Mouse (Mus musculus) kidney, adult 2 months (tissue): Measurements from ENCODE around the gene Cda. TPM values are rescaled to one million over a fixed set of nuclear protein-coding genes. Genes with fewer than 3 reads are reported as not detected.
A peak's percentile ranks its signal among the peaks of the same experiment; 100 is the strongest.

Experiments used
- DNase-seq: peaks from one replicate; pipeline ENCODE4 v3.0.0; 2021
- H3K27ac ChIP-seq: fragments of 200-500 bp; 2 replicates; pipeline ENCODE4 v1.5.1; 2012; ENCODE audit warnings: low read depth, low read length, control low read depth, inconsistent platforms; ENCODE audit not compliant: insufficient read depth
- H3K27me3 ChIP-seq: fragments of 200-500 bp; replicated peaks from 2 replicates; pipeline ENCODE4 v1.6.1; 2012; ENCODE audit warnings: mild to moderate bottlenecking, moderate library complexity, low read length, inconsistent platforms; ENCODE audit not compliant: control insufficient read depth, insufficient read depth
- H3K36me3 ChIP-seq: fragments of 200-500 bp; 2 replicates; pipeline ENCODE4 v1.6.1; 2012; ENCODE audit warnings: mild to moderate bottlenecking, moderate library complexity, low read length, inconsistent platforms; ENCODE audit not compliant: control insufficient read depth, insufficient read depth
- H3K4me1 ChIP-seq: fragments of 200-500 bp; 2 replicates; pipeline ENCODE4 v1.6.1; 2011; ENCODE audit warnings: low read length; ENCODE audit not compliant: control insufficient read depth, insufficient read depth
- H3K4me3 ChIP-seq: fragments of 200-500 bp; 2 replicates; pipeline ENCODE4 v1.5.1; 2011; ENCODE audit warnings: mild to moderate bottlenecking, low read depth, low read length, control low read depth; ENCODE audit not compliant: insufficient read depth
- CTCF ChIP-seq: fragments of 200-500 bp; conservative IDR thresholded peaks from 2 replicates; pipeline ENCODE4 v1.5.1; 2011; ENCODE audit warnings: low read depth, mild to moderate bottlenecking, control low read depth, low read length, moderate library complexity, mixed read lengths; ENCODE audit not compliant: insufficient read depth, insufficient read length
- POLR2A ChIP-seq: fragments of 200-500 bp; IDR thresholded peaks from one replicate; pipeline ENCODE4 v1.6.1; 2011; ENCODE audit warnings: low read depth, low read length, control low read depth
- WGBS: fragments of 180-500 bp; shearing (Covaris S2); methylation state at CpG from one replicate; pipeline ENCODE4 v1.1.7; 2018; 5-methylcytosine and 5-hydroxymethylcytosine counted together
- polyA plus RNA-seq: library from polyadenylated mRNA; depleted of rRNA; stranded (reverse); fragments of >200 nt; gene quantifications from 2 replicates; pipeline ENCODE4 v1.2.3, GENCODE M21; 2012

Cda gene
- polyA plus RNA-seq, 1 experiment, result 454 TPM

DNA sequence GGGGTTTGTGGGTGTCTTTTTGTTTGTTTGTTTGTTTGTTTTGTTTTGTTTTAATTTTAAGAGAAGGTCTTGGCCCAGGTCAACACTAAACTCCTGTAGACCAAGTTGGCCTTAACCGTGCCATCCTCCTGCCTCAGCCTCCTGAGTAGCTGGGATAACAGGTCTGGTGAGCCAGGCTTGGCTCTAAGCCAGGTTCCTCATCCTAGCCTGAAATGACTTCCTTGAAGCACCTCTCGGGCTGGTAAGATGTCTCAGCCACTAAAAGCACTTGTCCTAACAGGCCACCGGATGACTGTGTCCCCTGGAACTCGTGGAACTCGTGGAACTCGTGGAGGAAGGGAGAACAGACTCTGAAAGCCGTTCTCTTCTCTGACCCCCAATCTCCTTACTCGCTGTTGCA, 11.7 kb downstream of the Cda start:
- Histone ChIP-seq H3K27ac (no peak overlapping the region), H3K36me3 (no peaks in the 10 kb centered on the region), H3K4me3 (no peak overlapping the region), H3K27me3 (no peaks in the 10 kb centered on the region), H3K4me1 (peaks cover 12% of the 10 kb centered on the region; the same call in 1 of the 2 replicates)
- TF ChIP-seq CTCF, result no peak
- no peak for TF ChIP-seq POLR2A
- DNase-seq, result peak; percentile 42
- WGBS, result 79% methylated on average over 8 of the region's 8 CpGs

DNA sequence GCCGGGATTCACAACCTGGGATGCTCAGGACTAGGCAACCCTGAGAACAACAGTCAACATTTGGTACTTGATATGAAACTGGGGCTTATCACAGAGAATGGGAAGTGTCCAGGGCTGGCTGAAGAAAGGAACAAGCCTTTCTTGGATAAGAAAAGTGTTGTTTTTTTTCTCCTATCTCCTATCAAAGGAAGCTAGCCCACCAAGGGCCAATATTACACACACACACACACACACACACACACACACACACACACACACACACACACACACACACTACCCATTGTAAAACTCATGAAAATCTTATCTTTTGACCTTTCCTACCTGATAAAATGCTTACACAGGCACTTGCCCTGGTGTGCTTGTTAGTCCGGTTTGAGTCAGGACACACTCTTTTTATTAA, 12.3 kb downstream of the Cda start:
- 78% methylated on average over 2 of the region's 2 CpGs for WGBS
- TF ChIP-seq POLR2A (no peak), CTCF (no peak)
- H3K4me1 ChIP-seq, result peaks cover 12% of the 10 kb centered on the region; the same call in 1 of the 2 replicates
- no peak overlapping the region for H3K27ac ChIP-seq
- H3K4me3 ChIP-seq, result no peak overlapping the region
- H3K27me3 ChIP-seq, result no peaks in the 10 kb centered on the region
- no peaks in the 10 kb centered on the region for H3K36me3 ChIP-seq
- DNase-seq, result no peak

DNA sequence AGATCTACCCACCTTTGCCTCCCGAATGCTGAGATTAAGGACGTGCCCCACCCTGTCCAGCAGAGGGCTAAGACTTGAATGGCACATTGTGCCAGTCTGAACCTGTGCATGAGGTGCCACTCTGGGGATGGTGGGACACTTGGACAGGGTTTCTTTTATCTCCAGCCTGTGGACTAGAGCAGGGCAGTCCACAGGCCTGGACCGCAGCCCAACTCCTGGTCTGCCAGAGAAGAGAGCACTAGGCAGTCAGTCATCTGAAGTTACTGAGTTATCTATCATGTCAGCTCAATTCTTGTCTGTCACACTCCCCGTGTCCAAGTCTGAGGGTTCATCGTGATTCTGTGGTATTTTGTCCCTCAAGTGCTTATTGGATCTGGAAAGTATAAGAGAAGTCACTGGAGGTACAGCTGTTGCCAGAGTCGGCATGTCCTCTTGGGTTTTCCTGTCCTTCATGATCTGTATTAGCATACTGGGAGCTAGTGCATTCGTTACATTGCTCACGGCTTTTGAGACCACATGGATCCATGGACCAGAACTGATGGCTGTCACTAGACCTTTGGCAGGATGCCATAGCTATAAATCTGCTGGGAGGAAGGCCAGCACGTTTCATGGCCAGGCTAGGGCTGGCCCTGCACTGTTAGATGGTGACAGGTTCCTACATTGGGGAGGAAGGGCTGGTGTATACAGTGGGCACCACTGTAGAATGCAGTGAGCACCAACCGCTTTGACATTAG, 14.2 kb downstream of the Cda start:
- WGBS, result 39% methylated on average over 10 of the region's 10 CpGs
- no peak overlapping the region for H3K27ac ChIP-seq
- no peaks in the 10 kb centered on the region for H3K27me3 ChIP-seq
- no peak for TF ChIP-seq POLR2A
- TF ChIP-seq CTCF, result no peak
- H3K4me3 ChIP-seq, result no peak overlapping the region
- H3K4me1 ChIP-seq, result peaks cover 16% of the 10 kb centered on the region; the same call in 1 of the 2 replicates
- DNase-seq, result peak; percentile 82
- no peaks in the 10 kb centered on the region for H3K36me3 ChIP-seq

DNA sequence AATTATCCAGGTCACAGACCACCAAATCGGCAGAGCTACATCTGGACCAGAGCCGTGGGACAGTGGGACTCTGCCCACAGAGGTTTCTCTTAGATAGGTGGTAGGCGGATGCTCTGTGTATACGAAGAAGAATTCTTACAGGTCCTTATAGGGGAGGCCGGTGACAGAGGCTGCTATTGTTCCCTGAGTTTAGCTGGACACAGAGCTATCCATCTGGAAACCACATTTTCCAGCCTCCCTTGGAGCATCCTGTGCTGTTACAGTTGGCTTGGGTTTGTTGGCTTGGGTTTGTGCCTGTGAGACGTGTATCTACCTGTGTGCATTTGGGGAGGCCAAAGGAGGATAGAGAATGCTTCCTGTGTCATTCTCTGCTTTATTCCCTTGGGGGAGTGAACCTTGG, 15.1 kb downstream of the Cda start:
- TF ChIP-seq CTCF (no peak), POLR2A (no peak)
- DNase-seq, result no peak
- no peaks in the 10 kb centered on the region for H3K27me3 ChIP-seq
- H3K27ac ChIP-seq, result no peak overlapping the region
- peaks cover 25% of the 10 kb centered on the region; the same call in 1 of the 2 replicates for H3K4me1 ChIP-seq
- H3K36me3 ChIP-seq, result no peaks in the 10 kb centered on the region
- 94% methylated on average over 6 of the region's 6 CpGs for WGBS
- no peak overlapping the region for H3K4me3 ChIP-seq

DNA sequence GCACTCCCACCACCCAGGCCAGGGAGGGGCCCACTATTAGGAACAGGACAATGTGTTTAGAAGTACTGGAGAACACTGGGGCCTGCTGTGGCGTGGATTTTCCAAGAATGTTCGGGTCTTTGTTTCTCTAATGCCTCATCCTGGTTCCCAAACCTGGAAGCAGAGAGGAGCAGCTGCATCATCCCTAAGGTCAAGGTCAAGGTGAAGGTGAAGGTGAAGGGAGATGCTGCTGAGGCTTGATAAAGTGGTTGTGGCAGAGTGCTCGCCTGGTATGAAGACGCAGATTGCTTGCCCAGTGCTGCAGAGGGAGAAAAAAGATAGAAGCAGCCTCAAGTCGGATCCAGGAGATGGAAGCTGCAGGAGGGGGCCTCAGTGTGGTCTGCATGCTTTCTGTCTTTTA, 16.0 kb downstream of the Cda start:
- no peak for DNase-seq
- H3K27ac ChIP-seq, result no peak overlapping the region
- no peaks in the 10 kb centered on the region for H3K36me3 ChIP-seq
- H3K27me3 ChIP-seq, result no peaks in the 10 kb centered on the region
- peaks cover 28% of the 10 kb centered on the region; the same call in 1 of the 2 replicates for H3K4me1 ChIP-seq
- 95% methylated on average over 5 of the region's 5 CpGs for WGBS
- H3K4me3 ChIP-seq, result no peak overlapping the region
- no peak for TF ChIP-seq CTCF
- no peak for TF ChIP-seq POLR2A

DNA sequence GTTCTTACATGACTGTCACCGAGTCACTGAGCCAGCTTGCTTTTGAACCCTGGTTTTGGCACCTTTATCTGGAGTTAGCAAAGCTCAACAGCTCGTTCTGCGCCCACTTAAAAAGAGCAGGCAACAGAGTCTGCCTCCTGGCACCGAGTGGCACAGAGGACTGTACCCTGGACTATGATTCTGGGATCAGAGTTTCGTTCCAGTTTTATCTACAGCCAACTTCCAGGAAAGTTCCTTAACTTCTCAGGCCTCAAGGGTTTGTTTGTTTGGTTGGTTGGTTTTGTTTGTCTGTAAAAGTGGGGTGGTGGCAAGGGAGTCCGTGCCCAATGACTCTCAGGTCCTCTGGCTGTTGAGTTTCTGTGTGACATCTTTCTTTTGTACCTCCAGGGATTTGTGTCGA, 19.1 kb downstream of the Cda start:
- Histone ChIP-seq H3K27me3 (no peaks in the 10 kb centered on the region), H3K4me1 (peaks cover 27% of the 10 kb centered on the region; the same call in 1 of the 2 replicates), H3K4me3 (no peak overlapping the region), H3K36me3 (no peaks in the 10 kb centered on the region), H3K27ac (peak overlapping the region; percentile 65)
- WGBS, result 57% methylated on average over 7 of the region's 7 CpGs
- TF ChIP-seq POLR2A (no peak), CTCF (no peak)
- peak; percentile 92 for DNase-seq

DNA sequence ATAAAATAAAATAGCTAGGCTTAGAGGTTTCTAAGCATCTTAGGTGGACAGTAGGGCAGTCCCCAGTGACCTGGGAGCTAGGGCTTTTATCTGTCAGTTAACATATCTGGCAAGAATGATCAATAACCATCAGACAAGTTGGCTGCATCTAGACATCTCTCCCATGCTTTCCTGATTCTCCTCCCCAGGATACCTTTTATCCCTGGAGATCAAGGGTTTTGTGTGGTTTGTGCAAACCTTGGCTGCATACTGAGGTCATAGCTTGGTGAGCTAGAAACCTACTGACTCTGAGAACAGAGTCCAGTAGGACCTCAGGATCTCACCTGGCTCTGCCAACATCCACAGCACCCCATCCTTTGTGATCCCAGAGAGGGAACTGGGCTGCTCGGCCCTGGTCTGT, 20.5 kb downstream of the Cda start:
- DNase-seq, result peak; percentile 33
- Histone ChIP-seq H3K4me3 (no peak overlapping the region), H3K27me3 (no peaks in the 10 kb centered on the region), H3K27ac (no peak overlapping the region), H3K36me3 (no peaks in the 10 kb centered on the region), H3K4me1 (peaks cover 33% of the 10 kb centered on the region)
- TF ChIP-seq CTCF (no peak), POLR2A (no peak)
- 60% methylated on average over 1 of the region's 1 CpGs for WGBS
